Mouse (Mus musculus): ENCODE results near the gene Pla2g6. TPM values are rescaled to one million over a fixed set of nuclear protein-coding genes. Genes with fewer than 3 reads are reported as not detected.

Pla2g6 gene
- polyA plus RNA-seq, 1 experiment from 2014 or later: 18.8 TPM

- 62% methylated on average over 3 of the region's 3 CpGs for WGBS (ENCODE audit: insufficient replicate concordance)
- Histone ChIP-seq H3K4me3 (ENCODE audit: low read depth, low read length) (no peak overlapping the region), H3K9ac (replicated peaks) (no peak overlapping the region), H3K4me2 (ENCODE audit: low read depth, low read length) (no peak overlapping the region), H3K9me3 (ENCODE audit: low read length) (no peaks in the 10 kb centered on the region), H3K27me3 (ENCODE audit: insufficient read depth, low read length) (no peaks in the 10 kb centered on the region), H3K4me1 (ENCODE audit: insufficient read depth) (peaks cover 7% of the 10 kb centered on the region), H3K36me3 (replicated peaks; ENCODE audit: insufficient read depth, low read length) (peaks cover 9% of the 10 kb centered on the region; the same call in 1 of the 2 replicates), H3K27ac (ENCODE audit: low read depth) (no peak overlapping the region)
- ATAC-seq: no peak
- no peak for DNase-seq
- TF ChIP-seq EP300 (IDR thresholded peaks at IDR 0.05; ENCODE audit: low read depth) (no peak), CTCF (IDR thresholded peaks at IDR 0.05; ENCODE audit: low read depth) (no peak)
These were observed 39.8 kb downstream of the Pla2g6 start for GRCm38 (mm10) chr15:79288387-79288786.

DNA sequence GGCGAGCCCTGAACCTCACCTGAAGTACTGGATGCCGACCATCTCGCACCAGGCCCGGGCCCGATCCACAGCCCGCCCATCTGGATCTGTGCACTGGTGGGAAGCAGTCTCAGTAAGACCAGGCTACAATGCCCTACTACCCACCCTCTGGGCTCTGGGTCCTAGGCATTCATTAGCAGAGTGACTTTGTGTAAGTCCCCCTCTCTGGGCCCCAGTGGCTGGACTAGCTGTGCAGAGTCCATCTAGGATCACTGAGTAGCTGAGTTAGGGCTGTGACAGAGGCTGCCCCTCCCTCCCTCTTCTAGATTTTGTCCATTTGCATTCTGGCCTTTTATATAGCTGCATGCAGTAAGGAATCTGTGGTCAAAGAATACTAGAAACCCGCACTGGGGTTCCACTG, 41.1 kb downstream of the Pla2g6 start:
- ATAC-seq: no peak
- 81% methylated on average over 7 of the region's 7 CpGs for WGBS (ENCODE audit: insufficient replicate concordance)
- TF ChIP-seq EP300 (IDR thresholded peaks at IDR 0.05; ENCODE audit: low read depth) (no peak), CTCF (IDR thresholded peaks at IDR 0.05; ENCODE audit: low read depth) (no peak)
- peaks cover 5% of the 10 kb centered on the region; the same call in 1 of the 2 replicates for H3K36me3 ChIP-seq (replicated peaks; ENCODE audit: insufficient read depth, low read length)
- no peak overlapping the region for H3K4me3 ChIP-seq (ENCODE audit: low read depth, low read length)
- no peak overlapping the region for H3K4me2 ChIP-seq (ENCODE audit: low read depth, low read length)
- no peaks in the 10 kb centered on the region for H3K27me3 ChIP-seq (ENCODE audit: insufficient read depth, low read length)
- no peak overlapping the region for H3K9ac ChIP-seq (replicated peaks)
- H3K9me3 ChIP-seq (ENCODE audit: low read length): no peaks in the 10 kb centered on the region
- DNase-seq: no peak
- H3K4me1 ChIP-seq (ENCODE audit: insufficient read depth): peaks cover 7% of the 10 kb centered on the region
- H3K27ac ChIP-seq (ENCODE audit: low read depth): no peak overlapping the region

- 73% methylated on average over 7 of the region's 7 CpGs for WGBS (ENCODE audit: insufficient replicate concordance)
- Histone ChIP-seq H3K9ac (replicated peaks) (no peak overlapping the region), H3K27me3 (ENCODE audit: insufficient read depth, low read length) (no peaks in the 10 kb centered on the region), H3K4me3 (ENCODE audit: low read depth, low read length) (no peak overlapping the region), H3K4me1 (ENCODE audit: insufficient read depth) (peaks cover 14% of the 10 kb centered on the region), H3K9me3 (ENCODE audit: low read length) (no peaks in the 10 kb centered on the region), H3K4me2 (ENCODE audit: low read depth, low read length) (no peak overlapping the region), H3K36me3 (replicated peaks; ENCODE audit: insufficient read depth, low read length) (peaks cover 2% of the 10 kb centered on the region; the same call in 1 of the 2 replicates), H3K27ac (ENCODE audit: low read depth) (no peak overlapping the region)
- TF ChIP-seq EP300 (IDR thresholded peaks at IDR 0.05; ENCODE audit: low read depth) (no peak), CTCF (IDR thresholded peaks at IDR 0.05; ENCODE audit: low read depth) (no peak)
- ATAC-seq (no peak), DNase-seq (no peak)
These were observed 42.0 kb downstream of the Pla2g6 start for GRCm38 (mm10) chr15:79286141-79286540.

- Histone ChIP-seq H3K27me3 (ENCODE audit: insufficient read depth, low read length) (no peaks in the 10 kb centered on the region), H3K27ac (ENCODE audit: low read depth) (no peak within 1 kb of the TSS), H3K36me3 (replicated peaks; ENCODE audit: insufficient read depth, low read length) (peaks cover 2% of the 10 kb centered on the region; the same call in 1 of the 2 replicates), H3K4me2 (ENCODE audit: low read depth, low read length) (peak within 1 kb of the TSS; percentile 42), H3K4me1 (ENCODE audit: insufficient read depth) (peaks cover 20% of the 10 kb centered on the region), H3K9ac (replicated peaks) (peak within 1 kb of the TSS; percentile 21; the same call in 1 of the 2 replicates), H3K4me3 (ENCODE audit: low read depth, low read length) (no peak within 1 kb of the TSS), H3K9me3 (ENCODE audit: low read length) (no peaks in the 10 kb centered on the region)
- peak; percentile 72 for DNase-seq
- 50% methylated on average over 10 of the region's 10 CpGs for WGBS (ENCODE audit: insufficient replicate concordance)
- peak; percentile 67 for ATAC-seq
- TF ChIP-seq EP300 (IDR thresholded peaks at IDR 0.05; ENCODE audit: low read depth) (no peak), CTCF (IDR thresholded peaks at IDR 0.05; ENCODE audit: low read depth) (no peak)
These were observed 42.8 kb downstream of the Pla2g6 start, which contains the start of gene Baiap2l2 for GRCm38 (mm10) chr15:79285399-79285798. TSS of gene Baiap2l2 (minus strand) at chr15:79285537.

DNA sequence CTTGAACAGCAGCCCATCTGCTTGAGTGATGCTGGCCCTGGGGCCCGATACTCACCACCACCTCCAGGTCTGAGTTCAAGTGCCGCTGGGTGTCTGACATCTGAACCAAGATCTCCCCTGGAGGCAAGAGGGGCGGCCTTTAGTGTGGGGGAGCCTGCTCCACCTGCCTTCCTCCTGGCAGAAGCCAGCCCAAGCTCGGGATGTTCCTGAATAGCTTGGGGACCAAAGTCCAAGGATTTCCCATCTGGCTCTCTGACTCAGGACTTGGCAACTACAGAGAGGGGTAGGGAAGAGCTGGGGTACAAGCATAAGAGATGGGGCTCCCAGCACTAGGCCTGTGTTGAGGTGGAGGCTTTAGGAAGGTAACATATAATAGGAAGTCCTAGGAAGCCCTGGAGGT, 44.8 kb downstream of the Pla2g6 start:
- ATAC-seq: no peak

DNA sequence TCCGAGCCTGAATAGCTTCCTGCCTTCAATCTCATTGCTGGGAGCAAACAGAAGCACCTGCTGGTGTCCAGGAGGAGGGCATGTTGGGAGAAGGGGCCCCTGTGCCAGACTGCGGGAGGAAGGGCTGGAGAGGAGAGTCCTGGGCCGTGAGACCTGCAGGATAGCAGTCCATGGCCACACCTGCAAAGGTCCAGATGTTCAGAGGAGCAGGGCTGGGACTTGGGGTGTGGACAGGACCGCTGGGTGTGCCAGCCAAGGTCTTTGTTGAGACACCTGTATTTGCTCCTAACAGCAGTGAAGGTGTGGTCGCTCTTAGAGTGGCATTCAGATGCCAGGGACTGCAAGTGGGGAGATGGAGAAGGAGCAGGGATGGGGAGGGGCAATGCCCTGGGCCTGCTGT, 45.8 kb downstream of the Pla2g6 start:
- no peaks in the 10 kb centered on the region for H3K9me3 ChIP-seq (ENCODE audit: low read length)
- H3K36me3 ChIP-seq (replicated peaks; ENCODE audit: insufficient read depth, low read length): 0 out of 2 replicates have a peak, but pooled peaks cover 2% of the 10 kb centered on the region
- H3K9ac ChIP-seq (replicated peaks): no peak overlapping the region
- no peak for DNase-seq
- ATAC-seq: no peak
- H3K27ac ChIP-seq (ENCODE audit: low read depth): no peak overlapping the region
- H3K4me3 ChIP-seq (ENCODE audit: low read depth, low read length): no peak overlapping the region
- WGBS (ENCODE audit: insufficient replicate concordance): 77% methylated on average over 5 of the region's 5 CpGs
- no peaks in the 10 kb centered on the region for H3K27me3 ChIP-seq (ENCODE audit: insufficient read depth, low read length)
- TF ChIP-seq CTCF (IDR thresholded peaks at IDR 0.05; ENCODE audit: low read depth) (no peak), EP300 (IDR thresholded peaks at IDR 0.05; ENCODE audit: low read depth) (no peak)
- no peak overlapping the region for H3K4me2 ChIP-seq (ENCODE audit: low read depth, low read length)
- H3K4me1 ChIP-seq (ENCODE audit: insufficient read depth): peaks cover 20% of the 10 kb centered on the region

More for the DNA sequence above, 44.8 kb downstream of the Pla2g6 start:
- TF ChIP-seq EP300 (IDR thresholded peaks at IDR 0.05; ENCODE audit: low read depth) (no peak), CTCF (IDR thresholded peaks at IDR 0.05; ENCODE audit: low read depth) (no peak)
- no peak overlapping the region for H3K9ac ChIP-seq (replicated peaks)
- no peaks in the 10 kb centered on the region for H3K9me3 ChIP-seq (ENCODE audit: low read length)
- WGBS (ENCODE audit: insufficient replicate concordance): 71% methylated on average over 4 of the region's 4 CpGs
- H3K27ac ChIP-seq (ENCODE audit: low read depth): no peak overlapping the region
- no peak overlapping the region for H3K4me2 ChIP-seq (ENCODE audit: low read depth, low read length)
- 0 out of 2 replicates have a peak, but pooled peaks cover 2% of the 10 kb centered on the region for H3K36me3 ChIP-seq (replicated peaks; ENCODE audit: insufficient read depth, low read length)
- H3K27me3 ChIP-seq (ENCODE audit: insufficient read depth, low read length): no peaks in the 10 kb centered on the region
- H3K4me3 ChIP-seq (ENCODE audit: low read depth, low read length): no peak overlapping the region
- no peak for DNase-seq
- H3K4me1 ChIP-seq (ENCODE audit: insufficient read depth): peaks cover 20% of the 10 kb centered on the region
